Mouse (Mus musculus) urinary bladder, postnatal 36 days (tissue): Measurements from ENCODE around the gene Rfx1.

ENCODE experiments used
- DNase-seq, 2 experiments: peaks; one replicate each; pipeline ENCODE4 v3.0.0; 2022; ENCODE audit warnings: low spot score in 2 of 2, mixed read lengths in 1 of 2

Rfx1 gene

GRCm38 (mm10) chr8:84066291-84066930, at the start of gene Rfx1:
Rfx1 (plus strand) TSS chr8:84066834.
- peak; percentile 98 to 99 for DNase-seq

- DNase-seq = no peak
Observed at GRCm38 (mm10) chr8:84019738-84020137, 46.9 kb upstream of the Rfx1 start.

- DNase-seq = no peak
Observed at GRCm38 (mm10) chr8:84021096-84021495, 45.5 kb upstream of the Rfx1 start, which contains the start of gene Palm3. Palm3 (plus strand) TSS chr8:84021471.

- DNase-seq = no peak
Observed at GRCm38 (mm10) chr8:84021569-84021968, 45.1 kb upstream of the Rfx1 start.

GRCm38 (mm10) chr8:84023085-84023484, 43.5 kb upstream of the Rfx1 start:
- DNase-seq = peak; percentile 57 to 75

- DNase-seq = no peak
Observed at GRCm38 (mm10) chr8:84023631-84024030, 43.0 kb upstream of the Rfx1 start.

- no peak for DNase-seq
Observed at GRCm38 (mm10) chr8:84024171-84024570, 42.5 kb upstream of the Rfx1 start.

GRCm38 (mm10) chr8:84025863-84026262, 40.8 kb upstream of the Rfx1 start:
- no peak for DNase-seq

- no peak for DNase-seq
Observed at GRCm38 (mm10) chr8:84027449-84027848, 39.2 kb upstream of the Rfx1 start.

GRCm38 (mm10) chr8:84029272-84029671, 37.4 kb upstream of the Rfx1 start:
- DNase-seq = no peak

- no peak for DNase-seq
Observed at GRCm38 (mm10) chr8:84032777-84033176, 33.9 kb upstream of the Rfx1 start.

- peak in 1 of 2 experiments; percentile 20 for DNase-seq
Observed at GRCm38 (mm10) chr8:84038015-84038414, 28.6 kb upstream of the Rfx1 start.

- DNase-seq = peak; percentile 48 to 64
Observed at GRCm38 (mm10) chr8:84039050-84039449, 27.6 kb upstream of the Rfx1 start.

- peak; percentile 41 to 66 for DNase-seq
Observed at GRCm38 (mm10) chr8:84042066-84042947, 24.3 kb upstream of the Rfx1 start, which contains the start of gene Il27ra. Il27ra (minus strand) TSS chr8:84042589.

- no peak for DNase-seq
Observed at GRCm38 (mm10) chr8:84042948-84043342, 23.7 kb upstream of the Rfx1 start.

- DNase-seq = no peak
Observed at GRCm38 (mm10) chr8:84044103-84044502, 22.5 kb upstream of the Rfx1 start.

- no peak for DNase-seq
Observed at GRCm38 (mm10) chr8:84044900-84045299, 21.7 kb upstream of the Rfx1 start, which contains the start of gene Rln3. Rln3 (minus strand) TSS chr8:84045000.

- no peak for DNase-seq
Observed at GRCm38 (mm10) chr8:84046505-84046904, 20.1 kb upstream of the Rfx1 start.

- no peak for DNase-seq
Observed at GRCm38 (mm10) chr8:84048171-84048570, 18.5 kb upstream of the Rfx1 start.

GRCm38 (mm10) chr8:84052746-84053145, 13.9 kb upstream of the Rfx1 start:
- peak in 1 of 2 experiments; percentile 49 for DNase-seq

- DNase-seq = no peak
Observed at GRCm38 (mm10) chr8:84053229-84053628, 13.4 kb upstream of the Rfx1 start.

- no peak for DNase-seq
Observed at GRCm38 (mm10) chr8:84057827-84058226, 8.8 kb upstream of the Rfx1 start.

GRCm38 (mm10) chr8:84059226-84059625, 7.4 kb upstream of the Rfx1 start:
- DNase-seq = no peak
